Mouse (Mus musculus) urinary bladder, postnatal 4 days (tissue): ENCODE results near the gene Plcb3.
A peak's percentile ranks its signal among the peaks of the same experiment; 100 is the strongest.
"Not testable (repeated sequence)": the region's sequence is repeated elsewhere in the genome, so short reads cannot be mapped to it uniquely, and the experiment has no call there.

ENCODE experiments used
- DNase-seq, 2 experiments: peaks; one replicate each; pipeline ENCODE4 v3.0.0; 2021 to 2022; ENCODE audit warnings: low spot score in 2 of 2

The Plcb3 gene

DNA sequence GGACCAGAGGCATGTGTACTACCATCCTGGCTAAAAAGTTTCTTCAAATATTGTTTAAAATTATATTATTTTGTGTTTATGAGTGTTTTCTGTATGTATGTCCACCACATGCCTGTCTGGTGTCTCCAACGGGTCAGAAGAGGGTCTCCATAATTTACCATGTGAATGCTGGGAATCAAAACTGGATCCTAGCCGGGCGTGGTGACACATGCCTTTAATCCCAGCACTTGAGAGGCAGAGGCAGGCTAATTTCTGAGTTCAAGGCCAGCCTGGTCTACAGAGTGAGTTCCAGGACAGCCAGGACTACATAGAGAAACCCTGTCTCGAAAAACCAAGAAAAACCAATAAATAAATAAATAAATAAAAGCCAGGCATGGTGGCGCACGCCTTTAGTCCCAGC lies 14.9 kb upstream of the Plcb3 start:
- DNase-seq: not testable (repeated sequence)

DNA sequence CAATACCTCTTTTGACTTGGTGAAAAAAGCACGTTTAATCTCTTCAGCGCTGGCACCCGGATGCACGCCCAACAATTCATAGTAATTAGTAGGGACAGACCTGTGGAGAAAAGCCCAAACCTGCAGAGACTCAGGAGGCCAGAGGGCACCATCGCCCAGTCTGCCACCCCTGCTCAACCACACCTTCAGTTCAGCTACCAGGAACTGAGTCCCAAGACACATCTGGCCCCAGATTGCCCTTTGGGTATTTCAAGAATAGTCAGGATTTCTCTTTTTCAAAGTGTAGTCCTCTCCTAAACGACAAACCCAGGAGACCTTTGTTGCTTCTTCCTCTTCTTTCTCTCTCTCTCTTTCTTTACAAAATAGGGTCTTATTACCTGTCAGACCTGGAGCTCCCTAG lies 14.4 kb upstream of the Plcb3 start:
- DNase-seq: no peak

DNA sequence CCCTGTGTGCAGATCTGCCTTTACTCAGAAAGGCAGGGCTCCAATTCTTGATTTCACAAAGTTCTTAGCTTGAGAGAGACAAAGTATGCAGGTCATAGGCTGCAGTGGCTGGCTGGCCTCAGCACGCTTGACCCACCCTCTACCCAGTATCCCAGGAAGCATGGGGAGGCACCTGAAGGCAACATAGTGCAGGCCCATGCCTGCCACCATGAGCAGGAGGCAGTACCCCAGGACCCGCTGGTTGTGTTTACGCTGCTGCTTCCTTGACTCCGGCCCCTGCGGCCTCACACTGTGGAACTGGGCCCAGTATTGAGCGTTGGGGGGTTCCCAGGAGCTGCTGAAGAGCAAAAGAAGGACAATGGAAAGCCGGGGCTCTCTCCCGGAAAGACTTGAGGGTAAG lies 13.0 kb upstream of the Plcb3 start:
- no peak for DNase-seq

DNA sequence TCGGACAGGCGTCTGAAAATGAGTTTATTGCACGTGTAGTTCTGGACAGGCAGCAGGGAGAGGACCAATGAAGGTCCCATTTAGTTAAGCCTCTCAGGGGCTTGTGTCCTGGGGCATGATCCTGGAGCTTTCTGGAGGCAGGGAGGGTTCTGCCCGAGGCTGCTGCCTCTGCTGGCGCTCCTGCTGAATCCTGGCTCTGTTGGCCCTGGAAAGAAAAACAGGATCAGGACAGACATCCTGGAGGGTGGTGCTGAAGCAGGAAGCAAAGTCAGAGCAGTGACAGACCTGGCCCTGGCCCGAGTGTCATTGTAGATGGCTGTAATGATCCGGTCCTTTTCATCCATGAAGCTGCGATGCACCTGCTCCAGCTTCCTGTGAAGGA lies 11.6 kb upstream of the Plcb3 start:
- DNase-seq: no peak

DNA sequence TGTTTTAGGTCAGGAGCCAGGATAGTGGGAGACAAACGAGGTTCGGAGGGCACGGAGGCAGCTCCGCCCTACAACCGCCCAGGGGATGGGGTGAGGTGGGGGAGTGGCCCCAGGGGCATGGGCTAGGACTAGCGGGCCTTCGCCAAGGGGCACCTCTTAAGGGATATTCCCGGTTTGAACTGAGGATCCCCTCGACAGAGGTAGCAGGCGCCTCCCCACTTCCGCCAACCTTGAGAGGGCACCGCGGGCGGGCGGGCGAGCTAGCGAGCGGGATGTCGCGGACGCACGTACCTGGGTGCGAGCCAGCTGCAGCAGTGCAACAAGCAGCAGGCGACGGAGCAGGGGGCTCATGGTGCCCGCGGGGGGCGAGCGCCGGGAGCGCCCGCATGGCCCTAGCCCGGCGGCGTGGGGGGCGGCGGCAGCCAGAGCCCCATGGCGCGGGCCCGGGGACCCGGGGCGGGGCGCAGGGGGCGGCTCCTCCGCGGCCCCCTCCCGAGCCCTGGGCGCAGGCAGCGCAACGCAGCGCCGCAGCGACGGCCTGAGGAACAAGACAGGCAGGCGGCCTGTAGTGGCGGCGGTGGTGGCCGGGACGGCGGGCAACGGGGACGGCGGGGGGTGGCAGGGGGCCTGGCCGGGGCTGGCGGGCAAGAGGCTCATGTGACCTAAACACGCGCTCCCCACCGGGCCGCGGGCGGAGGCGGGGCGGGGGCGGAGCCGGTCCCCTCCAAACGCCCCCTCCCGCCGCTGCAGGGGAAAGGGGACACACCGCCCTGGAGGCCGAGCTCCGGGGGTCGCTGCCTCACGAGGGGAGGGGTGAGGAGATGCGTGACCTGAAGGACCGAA lies 11.0 kb upstream of the Plcb3 start, which contains the start of gene Vegfb:
Gene Vegfb, minus strand, starts transcription at position 591 of the 843 bp plus-strand sequence.
- DNase-seq: peak; percentile 68 to 69

DNA sequence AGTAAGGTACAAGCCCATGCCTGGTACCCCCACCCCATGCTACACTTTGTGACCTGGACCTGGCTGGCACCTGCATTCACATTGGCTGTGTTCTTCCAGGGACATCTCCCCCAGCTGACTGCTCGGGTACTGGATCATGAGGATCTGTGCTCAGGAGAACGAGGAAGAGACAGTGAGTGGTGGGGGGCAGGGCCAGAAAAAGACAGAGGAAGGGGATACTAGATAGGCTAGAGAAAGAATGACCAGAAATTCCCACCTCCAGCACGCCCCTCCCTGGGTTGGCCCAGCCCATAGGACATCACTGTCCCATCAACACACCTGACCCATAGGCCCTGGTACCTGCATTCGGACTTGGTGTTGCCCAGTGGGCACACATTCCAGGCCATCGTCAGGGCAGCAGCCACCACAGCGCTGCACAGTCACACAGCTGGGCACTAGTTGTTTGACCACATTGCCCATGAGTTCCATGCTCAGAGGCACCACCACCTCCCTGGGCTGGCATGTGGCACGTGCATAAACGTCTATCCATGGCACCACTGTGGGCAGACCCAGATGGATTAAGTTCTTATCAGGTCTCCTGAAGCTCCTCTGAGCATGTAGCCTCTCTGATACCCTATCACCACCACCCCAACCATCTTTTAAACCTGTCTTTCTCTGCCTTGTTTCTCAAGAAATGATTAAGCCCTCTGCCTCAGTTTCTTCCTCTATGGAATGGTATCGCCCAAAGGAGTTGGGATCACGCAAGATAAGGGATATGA lies 9.9 kb upstream of the Plcb3 start:
- DNase-seq: no peak

DNA sequence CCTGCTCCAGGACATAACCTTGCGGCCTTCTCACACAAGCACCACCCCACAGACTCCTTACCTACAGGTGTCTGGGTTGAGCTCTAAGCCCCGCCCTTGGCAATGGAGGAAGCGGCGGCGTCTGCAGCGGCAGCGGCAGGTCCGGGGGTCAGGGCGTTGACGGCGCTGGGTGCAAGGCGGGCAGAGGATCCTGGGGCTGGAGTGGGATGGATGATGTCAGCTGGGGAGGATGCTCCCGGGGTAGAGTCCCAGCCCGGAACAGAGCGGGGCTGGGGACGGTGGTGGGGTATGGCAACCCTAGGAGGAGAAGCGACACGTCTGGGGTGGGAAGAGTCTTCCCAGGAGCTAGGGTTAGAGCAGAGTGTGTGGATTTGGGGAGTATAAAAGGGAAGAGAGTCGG lies 9.0 kb upstream of the Plcb3 start:
- no peak for DNase-seq

DNA sequence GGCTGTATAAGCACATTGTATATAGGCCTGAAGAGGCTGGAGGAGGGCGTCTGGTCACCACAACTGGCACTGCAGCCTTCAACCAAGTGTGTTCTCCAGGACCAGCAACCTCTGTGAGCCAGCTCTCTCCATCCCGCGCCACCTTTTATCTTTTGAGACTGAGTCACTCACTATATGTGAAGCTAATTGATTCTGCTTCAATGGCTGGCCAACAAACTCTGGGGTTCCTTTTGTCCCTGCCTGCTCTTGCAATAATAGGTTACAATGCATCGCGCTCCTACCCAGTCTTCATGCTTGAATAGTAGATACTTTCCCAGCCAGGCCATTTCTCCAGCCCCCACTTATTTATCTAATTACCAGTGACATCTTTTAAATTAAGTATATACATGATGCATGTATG lies 7.4 kb upstream of the Plcb3 start:
- no peak for DNase-seq

DNA sequence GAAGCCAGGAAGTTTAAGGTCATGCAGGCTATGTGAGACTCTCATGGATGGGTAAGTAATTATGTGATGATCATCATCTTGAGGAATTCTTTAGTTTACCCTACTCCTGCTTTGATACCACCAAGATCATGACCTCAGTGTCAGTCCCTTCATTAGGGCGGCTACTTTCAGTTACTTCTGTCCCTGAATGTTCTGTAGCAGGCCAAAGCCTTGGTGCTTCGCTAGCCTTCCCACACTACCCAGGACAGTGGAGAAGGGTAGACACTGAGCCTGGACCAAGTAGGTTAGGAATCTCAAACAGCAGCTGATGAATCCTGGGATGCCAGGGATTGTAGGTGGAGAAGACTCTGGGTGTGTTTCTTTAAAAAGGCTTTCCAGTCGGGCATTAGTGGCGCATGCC lies 5.2 kb upstream of the Plcb3 start:
- DNase-seq: no peak

DNA sequence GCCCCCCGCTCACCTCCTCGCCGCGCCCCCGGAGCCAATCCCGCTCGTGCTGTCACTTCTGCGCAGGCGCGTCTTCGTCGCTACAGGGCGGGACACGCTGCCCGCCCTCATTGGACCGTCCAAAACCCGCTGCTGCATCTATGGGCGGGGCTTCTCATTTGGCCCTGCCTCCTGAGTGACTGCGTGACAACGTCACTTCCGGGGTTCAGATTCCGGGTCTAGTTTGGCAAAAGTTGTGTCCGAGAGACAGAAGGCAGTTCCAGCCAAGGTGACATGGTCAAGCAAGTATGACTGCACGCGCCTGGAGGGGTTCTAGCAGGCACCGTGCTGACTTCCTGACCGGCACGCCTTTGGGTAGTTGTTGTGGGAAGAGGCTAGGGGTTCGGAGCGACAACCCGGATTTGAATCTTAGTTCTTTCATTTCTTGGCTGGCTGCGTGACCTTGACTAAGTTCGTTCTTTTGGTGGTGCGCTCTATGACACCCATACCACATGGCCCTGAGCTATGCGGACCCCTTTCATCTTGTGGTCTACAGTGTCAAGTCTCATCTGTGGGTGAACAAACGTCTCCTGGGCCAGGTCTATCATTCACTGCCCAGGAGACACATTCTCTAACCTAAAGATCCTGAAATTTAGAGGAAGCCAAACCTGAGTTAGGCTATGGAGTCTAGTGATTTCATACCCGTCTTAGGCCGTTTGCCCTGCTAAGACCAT lies 4.3 kb upstream of the Plcb3 start, which contains the start of gene Fkbp2:
Gene Fkbp2, minus strand, starts transcription at position 121 of the 713 bp plus-strand sequence.
- peak; percentile 98 for DNase-seq

DNA sequence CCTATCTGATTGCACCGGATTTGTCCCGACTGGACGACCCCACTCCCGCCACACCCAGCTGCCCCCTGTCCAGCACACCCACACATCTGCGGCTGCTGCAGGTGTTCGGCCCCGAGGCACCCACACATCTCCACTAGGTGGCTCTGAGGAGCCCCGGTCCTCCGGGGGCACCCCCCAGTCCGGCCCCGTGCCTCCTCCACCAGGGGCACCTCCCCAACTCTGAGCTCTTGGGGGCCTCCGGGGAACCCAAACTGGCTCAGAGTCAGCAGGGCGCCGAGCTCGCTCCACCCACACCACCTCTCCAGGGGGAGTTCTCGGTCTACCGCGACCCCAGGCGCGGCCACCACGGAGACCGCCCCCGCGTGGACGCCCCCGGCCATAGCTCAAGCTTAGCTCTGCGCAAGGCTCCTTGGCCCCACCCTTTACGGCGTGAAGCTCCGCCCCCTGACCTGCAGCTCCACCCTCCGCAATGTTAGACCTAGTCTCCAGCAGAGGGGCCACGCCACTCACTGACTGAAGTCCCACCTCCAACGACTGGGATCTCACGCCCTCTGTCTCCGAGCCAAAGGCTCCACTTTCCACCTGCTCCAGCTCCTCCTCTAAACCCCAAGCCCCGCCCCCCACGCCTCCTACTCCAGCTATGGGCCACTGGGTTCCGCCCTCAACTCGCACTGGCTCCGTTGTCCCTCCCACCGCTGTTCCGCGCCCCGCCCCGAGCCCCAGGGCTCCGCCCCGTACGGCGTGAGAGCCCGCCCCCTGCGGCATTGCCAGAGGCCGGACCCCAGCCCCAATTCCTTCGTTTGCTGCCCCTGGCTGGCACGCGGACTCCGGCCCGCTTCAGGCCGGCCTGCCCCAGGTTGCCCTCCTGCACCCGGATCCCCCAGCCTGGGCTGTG lies 3.5 kb upstream of the Plcb3 start:
- DNase-seq: peak; percentile 99 to 100

DNA sequence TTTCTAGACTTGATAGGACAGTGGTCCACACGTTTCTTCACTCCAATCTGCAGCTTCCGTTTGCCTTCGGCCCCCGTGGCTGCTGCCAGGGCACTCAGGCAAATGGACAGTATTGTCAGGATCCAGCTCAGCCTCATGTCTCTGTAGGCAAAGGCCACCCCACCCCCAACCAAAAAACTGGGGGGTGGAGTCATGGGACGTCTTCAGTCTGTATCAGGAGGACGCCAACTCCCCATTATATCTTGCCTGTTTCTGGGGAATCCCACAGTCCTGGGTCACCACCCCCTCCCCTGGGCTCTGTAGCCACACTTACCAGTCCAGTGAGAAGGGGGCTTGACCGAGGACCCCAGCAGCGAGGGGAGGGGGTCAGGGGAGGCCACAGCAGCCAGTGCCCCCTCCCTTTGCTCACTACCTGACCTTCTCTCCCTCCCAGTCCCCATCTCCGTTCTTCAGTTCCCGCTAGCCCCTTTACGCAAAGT lies 2.8 kb upstream of the Plcb3 start:
- DNase-seq: no peak

DNA sequence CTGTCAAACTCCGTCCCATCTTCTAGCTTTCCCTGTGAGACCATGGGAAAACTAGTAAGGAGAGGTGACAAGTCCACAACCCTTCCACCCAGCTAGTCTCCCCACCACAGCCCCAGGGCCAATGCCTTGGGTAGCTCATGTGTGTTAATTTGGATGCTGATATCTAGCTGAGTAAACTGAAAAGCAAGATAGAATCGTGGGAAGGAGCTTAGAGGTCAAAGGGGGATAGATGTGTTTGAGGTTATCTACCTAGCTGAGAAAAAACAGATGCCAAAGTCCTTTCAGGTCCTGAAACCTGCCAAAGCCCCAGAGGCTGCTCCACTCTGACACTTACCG lies 2.3 kb upstream of the Plcb3 start:
- DNase-seq: no peak

DNA sequence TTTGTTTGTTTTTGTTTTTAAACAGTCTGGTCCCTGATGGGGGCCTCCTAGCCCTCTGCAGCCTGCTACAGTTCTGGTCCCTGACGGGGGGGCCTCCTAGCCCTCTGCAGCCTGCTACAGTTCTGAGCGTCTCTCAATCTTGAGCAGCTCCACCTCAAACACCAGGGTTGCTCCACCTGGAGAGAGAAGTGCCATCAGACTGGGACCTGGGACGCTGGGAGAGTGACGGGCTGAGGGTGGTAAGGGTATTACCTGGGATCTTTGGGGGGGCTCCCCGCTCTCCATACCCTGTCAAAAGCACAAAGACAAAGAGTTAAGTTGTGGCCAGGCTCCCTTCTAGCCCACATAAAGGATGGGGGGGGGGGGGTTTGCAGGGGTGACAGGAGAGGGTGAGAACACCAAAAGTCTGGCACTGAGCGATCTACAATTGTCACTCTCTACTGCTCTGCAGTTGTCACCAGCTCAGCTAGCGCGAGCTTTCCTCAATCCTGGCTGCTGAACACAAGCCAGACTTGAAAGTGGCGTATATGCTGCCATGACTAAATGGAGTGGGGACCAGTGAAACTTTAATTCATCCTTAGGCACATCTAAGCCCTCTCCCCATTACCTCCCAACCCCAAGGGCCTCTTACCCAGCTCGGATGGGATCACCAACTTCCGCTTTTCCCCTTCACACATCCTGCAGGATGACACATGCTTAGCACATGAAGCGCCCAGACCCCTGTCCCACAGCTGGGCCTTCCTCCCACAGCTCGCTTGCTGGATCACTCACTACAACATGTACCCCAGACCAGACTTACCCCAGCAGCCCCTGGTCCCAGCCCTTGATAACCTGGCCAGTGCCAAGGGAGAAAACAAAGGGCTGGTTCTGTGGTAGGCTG lies 1.7 kb upstream of the Plcb3 start:
- no peak for DNase-seq

DNA sequence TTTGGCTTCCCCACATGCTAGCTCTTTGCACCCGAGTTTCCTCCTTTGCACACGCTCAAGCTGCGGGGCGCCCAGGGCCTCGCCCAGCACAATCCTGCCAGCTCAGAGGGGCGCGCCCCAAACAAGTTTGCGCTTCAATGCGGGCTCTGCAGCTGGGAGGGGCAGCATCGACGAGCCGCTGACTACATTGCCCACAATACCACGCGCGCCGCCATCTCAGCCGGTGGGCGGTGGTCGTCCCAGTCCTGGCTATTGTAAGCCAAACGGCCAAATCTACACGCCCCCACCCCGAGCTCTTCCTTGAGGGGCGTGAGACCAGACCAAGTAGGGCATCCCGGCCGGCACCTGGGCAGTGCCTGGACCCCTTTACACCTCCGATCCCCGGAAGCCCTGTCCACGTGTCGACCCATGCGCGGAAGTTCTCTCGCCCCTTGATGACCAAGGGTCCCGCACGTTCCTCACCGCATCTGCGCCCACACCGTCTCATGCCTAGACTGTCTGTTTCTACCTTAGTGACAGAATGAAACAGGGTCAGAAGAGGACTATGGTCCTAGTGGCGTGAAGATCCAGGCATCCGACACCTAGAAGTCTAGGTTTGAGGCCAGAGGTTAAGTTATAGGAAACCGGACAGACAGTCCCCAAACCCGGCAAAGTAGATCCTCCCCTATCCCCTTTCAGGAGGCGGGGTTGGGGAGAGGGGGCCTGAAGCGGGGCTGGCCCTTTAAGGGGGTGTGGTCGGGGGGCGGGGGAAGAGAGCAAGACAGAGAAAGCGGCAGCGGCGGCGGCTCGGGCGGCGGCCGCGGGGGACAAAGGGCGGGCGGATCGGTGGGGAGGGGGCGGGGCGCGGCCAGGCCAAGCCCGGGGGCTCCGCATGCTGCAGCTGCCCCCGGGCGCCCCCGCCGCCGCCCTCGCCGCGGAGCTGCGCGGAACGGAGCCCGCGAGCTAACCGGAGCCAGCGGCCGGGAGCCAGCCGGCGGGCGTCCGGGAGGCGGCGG lies 1.8 kb downstream of the Plcb3 start, which contains the start of gene Ppp1r14b:
Gene Ppp1r14b, plus strand, starts transcription at position 758 of the 995 bp plus-strand sequence.
- DNase-seq: peak; percentile 77 to 89

DNA sequence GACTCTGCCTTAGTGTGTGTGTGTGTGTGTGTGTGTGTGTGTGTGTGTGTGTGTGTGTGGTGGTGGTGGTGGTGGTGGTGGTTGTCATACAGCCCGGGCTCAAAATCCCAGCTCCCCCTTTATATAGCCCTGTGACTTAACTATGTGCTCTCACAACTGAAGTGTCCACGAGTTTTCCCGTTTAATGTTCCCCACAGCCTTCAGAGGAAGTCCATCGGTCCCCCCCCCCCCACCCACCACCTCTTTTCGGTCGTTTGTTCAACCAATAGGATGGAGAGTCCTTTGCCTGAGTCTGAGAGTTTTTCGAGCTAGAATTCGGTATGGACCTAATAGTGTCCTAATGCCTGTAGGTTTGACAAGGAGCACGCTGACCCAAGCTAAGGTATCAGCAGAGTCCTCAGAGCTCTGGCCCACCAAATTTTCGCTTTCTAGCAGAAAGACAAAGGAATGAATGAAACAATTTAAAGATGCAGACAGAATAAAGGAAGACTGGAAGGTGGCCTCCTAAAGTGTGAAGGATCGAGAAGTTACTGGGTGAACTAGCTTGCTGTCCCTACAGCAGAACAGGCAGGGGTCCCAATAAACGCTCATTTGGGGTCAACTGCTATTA lies 2.6 kb downstream of the Plcb3 start:
- DNase-seq: no peak

DNA sequence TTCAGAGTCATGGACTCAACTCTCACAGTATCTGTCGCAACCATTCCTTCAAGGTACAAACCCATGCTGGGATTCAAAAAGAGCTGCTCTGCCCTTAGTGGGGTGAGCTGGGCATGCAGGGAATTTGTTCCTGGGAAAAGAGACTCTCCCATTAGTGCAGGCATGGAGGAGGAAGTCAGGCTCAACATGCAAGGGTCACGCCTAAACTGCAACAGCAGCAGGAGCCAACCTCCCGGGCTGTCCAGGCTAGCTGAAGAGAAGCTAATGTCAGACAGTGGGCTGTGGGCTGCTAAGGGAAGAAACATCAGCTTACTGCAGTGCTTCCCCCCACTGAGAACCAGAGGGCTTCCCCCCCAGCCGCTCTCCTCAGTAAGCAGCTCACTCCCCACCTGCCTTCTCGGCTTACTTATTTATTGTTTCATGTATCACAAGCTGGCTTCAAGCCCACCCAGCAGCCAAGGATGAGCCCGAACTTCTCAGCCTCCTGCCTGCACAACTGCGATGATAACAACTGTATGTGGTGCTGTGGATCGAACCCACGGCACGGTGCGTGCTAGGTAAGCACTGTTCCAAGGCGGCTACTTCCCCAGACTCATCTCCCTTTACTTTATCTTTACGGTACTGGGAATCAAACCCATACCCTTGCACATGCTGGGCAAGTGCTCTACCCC lies 3.9 kb downstream of the Plcb3 start:
- DNase-seq: no peak

DNA sequence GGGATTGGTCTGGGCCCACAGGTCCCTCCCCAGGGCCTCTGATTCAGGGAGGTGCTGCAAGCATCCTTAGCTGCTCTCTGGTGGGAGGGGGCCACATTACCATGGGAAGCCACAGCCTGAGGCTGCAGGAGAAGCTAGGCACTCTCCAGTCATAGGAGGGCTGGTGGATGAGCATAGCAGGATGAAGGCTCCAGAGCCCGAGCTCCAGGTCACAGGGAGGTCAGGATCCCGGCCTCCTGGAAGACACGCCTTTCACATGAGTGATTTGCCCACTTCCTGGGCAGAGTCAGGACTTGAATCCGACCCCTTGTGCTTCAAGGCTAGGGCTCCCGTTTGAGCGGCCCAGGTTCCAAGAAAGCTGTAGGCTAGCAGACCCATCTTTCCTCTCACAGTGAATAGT lies 4.6 kb downstream of the Plcb3 start:
- no peak for DNase-seq
